Mouse (Mus musculus) layer of hippocampus, adult 2 months (tissue): ENCODE results near the gene Ccr7. TPM values are rescaled to one million over a fixed set of nuclear protein-coding genes. Genes with fewer than 3 reads are reported as not detected.

Experiments
- DNase-seq, 2 experiments: peaks; one replicate each; pipeline ENCODE4 v3.0.0; 2022; ENCODE audit warnings: low spot score in 2 of 2
- H3K27ac ChIP-seq: fragments of 200-600 bp; 2 replicates; pipeline ENCODE4 v1.8.1; 2022
- H3K4me3 ChIP-seq: fragments of 200-600 bp; 2 replicates; pipeline ENCODE4 v1.8.1; 2022; ENCODE audit warnings: mild to moderate bottlenecking
- CTCF ChIP-seq: fragments of 200-600 bp; conservative IDR thresholded peaks from 2 replicates; pipeline ENCODE4 v1.8.1; 2022; ENCODE audit warnings: antibody characterized with exemption, mild to moderate bottlenecking, moderate library complexity
- total RNA-seq, 2 experiments: library from RNA; stranded (reverse); gene quantifications; 2 replicates each; pipeline ENCODE4 v1.2.3; 2021

Gene Ccr7
- total RNA-seq, 2 experiments from 2014 or later: not detected

- no peak for TF ChIP-seq CTCF
Observed at GRCm38 (mm10) chr11:99111631-99112030, 43.2 kb downstream of the Ccr7 start.

GRCm38 (mm10) chr11:99111155-99111554 lies 43.7 kb downstream of the Ccr7 start:
- DNase-seq: peak; percentile 72 to 83
- TF ChIP-seq CTCF: no peak
- Histone ChIP-seq H3K27ac (peak overlapping the region; percentile 70; the same call in 1 of the 2 replicates), H3K4me3 (no peak overlapping the region)

More at GRCm38 (mm10) chr11:99111631-99112030, 43.2 kb downstream of the Ccr7 start:
- H3K4me3 ChIP-seq: no peak overlapping the region
- H3K27ac ChIP-seq: peak overlapping the region; percentile 70; the same call in 1 of the 2 replicates
- no peak for DNase-seq

- DNase-seq: no peak
- peak overlapping the region; percentile 18; the same call in 1 of the 2 replicates for H3K27ac ChIP-seq
- no peak overlapping the region for H3K4me3 ChIP-seq
- peak; percentile 70 for TF ChIP-seq CTCF
Observed at GRCm38 (mm10) chr11:99110370-99111110, 44.3 kb downstream of the Ccr7 start.

- no peak for TF ChIP-seq CTCF
- H3K4me3 ChIP-seq: no peak overlapping the region
- no peak overlapping the region for H3K27ac ChIP-seq
- no peak for DNase-seq
Observed at GRCm38 (mm10) chr11:99108296-99108695, 46.6 kb downstream of the Ccr7 start.

- no peak overlapping the region for H3K4me3 ChIP-seq
- no peak overlapping the region for H3K27ac ChIP-seq
- no peak for DNase-seq
- TF ChIP-seq CTCF: no peak
Observed at GRCm38 (mm10) chr11:99105981-99106726, 48.7 kb downstream of the Ccr7 start.

GRCm38 (mm10) chr11:99104609-99105410 lies 50.1 kb downstream of the Ccr7 start:
- TF ChIP-seq CTCF: no peak
- DNase-seq: no peak
- Histone ChIP-seq H3K27ac (no peak overlapping the region), H3K4me3 (no peak overlapping the region)

GRCm38 (mm10) chr11:99102575-99103270 lies 52.2 kb downstream of the Ccr7 start:
- no peak overlapping the region for H3K4me3 ChIP-seq
- no peak for TF ChIP-seq CTCF
- no peak overlapping the region for H3K27ac ChIP-seq
- DNase-seq: no peak

- no peak for TF ChIP-seq CTCF
- no peak overlapping the region for H3K4me3 ChIP-seq
- no peak overlapping the region for H3K27ac ChIP-seq
- no peak for DNase-seq
Observed at GRCm38 (mm10) chr11:99101693-99102092, 53.2 kb downstream of the Ccr7 start.

- no peak for DNase-seq
- no peak for TF ChIP-seq CTCF
- Histone ChIP-seq H3K27ac (no peak overlapping the region; the same call in 1 of the 2 replicates), H3K4me3 (no peak overlapping the region)
Observed at GRCm38 (mm10) chr11:99100215-99100614, 54.7 kb downstream of the Ccr7 start.

- no peak for TF ChIP-seq CTCF
- no peak overlapping the region; the same call in 1 of the 2 replicates for H3K27ac ChIP-seq
- H3K4me3 ChIP-seq: no peak overlapping the region
- no peak for DNase-seq
Observed at GRCm38 (mm10) chr11:99099516-99099915, 55.4 kb downstream of the Ccr7 start.

- no peak overlapping the region for H3K4me3 ChIP-seq
Observed at GRCm38 (mm10) chr11:99098924-99099323, 56.0 kb downstream of the Ccr7 start.

More at GRCm38 (mm10) chr11:99098924-99099323, 56.0 kb downstream of the Ccr7 start:
- TF ChIP-seq CTCF: no peak
- peak overlapping the region; percentile 59; the same call in 1 of the 2 replicates for H3K27ac ChIP-seq
- DNase-seq: no peak
